Mouse (Mus musculus) embryonic facial prominence, embryonic 13.5 days (tissue): ENCODE results near the gene Tipin. TPM values are rescaled to one million over a fixed set of nuclear protein-coding genes. Genes with fewer than 3 reads are reported as not detected.
"Not testable (repeated sequence)": the region's sequence is repeated elsewhere in the genome, so short reads cannot be mapped to it uniquely, and the experiment has no call there.

Experiments used
- ATAC-seq: fragments of 200-750 bp; cut with Nextera tagmentation; 2 replicates; pipeline ENCODE4 v1.8.0; 2017; ENCODE audit warnings: low read depth; ENCODE audit not compliant: insufficient number of reproducible peaks, insufficient read depth, low FRiP score, low TSS enrichment
- H3K27ac ChIP-seq: fragments of 300-500 bp; sonication (generic); 2 replicates; pipeline ENCODE4 v1.5.1; 2015; ENCODE audit warnings: moderate library complexity, mild to moderate bottlenecking, inconsistent platforms
- H3K27me3 ChIP-seq: fragments of 300-500 bp; sonication (generic); 2 replicates; pipeline ENCODE4 v1.6.1; 2015; ENCODE audit warnings: mild to moderate bottlenecking, inconsistent platforms
- H3K36me3 ChIP-seq: fragments of 300-500 bp; sonication (generic); 2 replicates; pipeline ENCODE4 v1.6.1; 2015; ENCODE audit warnings: mild to moderate bottlenecking, inconsistent platforms
- H3K4me1 ChIP-seq: fragments of 300-500 bp; sonication (generic); 2 replicates; pipeline ENCODE4 v1.6.1; 2015; ENCODE audit warnings: inconsistent platforms
- H3K4me2 ChIP-seq: fragments of 300-500 bp; sonication (generic); 2 replicates; pipeline ENCODE4 v1.6.1; 2015; ENCODE audit warnings: moderate library complexity, mild to moderate bottlenecking, inconsistent platforms
- H3K4me3 ChIP-seq: fragments of 300-500 bp; sonication (generic); 2 replicates; pipeline ENCODE4 v1.5.1; 2015; ENCODE audit warnings: mild to moderate bottlenecking, inconsistent platforms
- H3K9ac ChIP-seq: fragments of 300-500 bp; sonication (generic); 2 replicates; pipeline ENCODE4 v1.6.1; 2015; ENCODE audit warnings: mild to moderate bottlenecking, inconsistent platforms
- H3K9me3 ChIP-seq: fragments of 300-500 bp; sonication (generic); 2 replicates; pipeline ENCODE4 v1.6.1; 2016; ENCODE audit warnings: inconsistent platforms
- WGBS: fragments of 180-500 bp; shearing (Covaris S2); methylation state at CpG from one replicate; pipeline ENCODE4 v1.1.7; 2015; ENCODE audit warnings: mixed read lengths; 5-methylcytosine and 5-hydroxymethylcytosine counted together
- polyA plus RNA-seq: library from polyadenylated mRNA; unstranded; fragments of >200 nt; fragmentation: Nextera tagmentation; extraction: Ambion mirVana; gene quantifications from 2 replicates; pipeline ENCODE4 v1.2.1, GENCODE M21; 2015

Tipin gene
- polyA plus RNA-seq, 1 experiment from 2014 or later: 245 TPM

DNA sequence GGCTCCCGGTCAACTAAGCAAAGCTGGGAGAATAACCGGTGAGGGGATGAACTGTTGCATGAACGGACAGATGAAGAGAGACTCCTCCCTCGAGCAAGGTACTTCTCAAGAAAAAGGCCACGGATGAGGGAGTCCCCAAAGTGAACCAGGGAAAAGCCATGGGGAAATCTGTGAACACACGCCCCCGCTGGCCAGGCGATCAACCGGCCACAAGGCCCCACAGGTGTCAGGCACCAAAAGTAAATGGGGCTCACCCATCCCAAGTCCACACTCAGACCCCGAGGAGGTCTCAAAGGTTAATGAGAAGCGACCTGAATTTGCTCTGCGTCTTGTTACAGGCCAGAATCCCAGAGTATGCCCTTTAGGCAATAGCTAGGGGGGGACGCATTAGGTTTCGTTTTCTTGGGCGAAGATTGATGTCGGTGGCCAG lies 28.8 kb upstream of the Tipin start:
- WGBS: under 1% methylated on average over 16 of the region's 16 CpGs
- ATAC-seq: no peak

DNA sequence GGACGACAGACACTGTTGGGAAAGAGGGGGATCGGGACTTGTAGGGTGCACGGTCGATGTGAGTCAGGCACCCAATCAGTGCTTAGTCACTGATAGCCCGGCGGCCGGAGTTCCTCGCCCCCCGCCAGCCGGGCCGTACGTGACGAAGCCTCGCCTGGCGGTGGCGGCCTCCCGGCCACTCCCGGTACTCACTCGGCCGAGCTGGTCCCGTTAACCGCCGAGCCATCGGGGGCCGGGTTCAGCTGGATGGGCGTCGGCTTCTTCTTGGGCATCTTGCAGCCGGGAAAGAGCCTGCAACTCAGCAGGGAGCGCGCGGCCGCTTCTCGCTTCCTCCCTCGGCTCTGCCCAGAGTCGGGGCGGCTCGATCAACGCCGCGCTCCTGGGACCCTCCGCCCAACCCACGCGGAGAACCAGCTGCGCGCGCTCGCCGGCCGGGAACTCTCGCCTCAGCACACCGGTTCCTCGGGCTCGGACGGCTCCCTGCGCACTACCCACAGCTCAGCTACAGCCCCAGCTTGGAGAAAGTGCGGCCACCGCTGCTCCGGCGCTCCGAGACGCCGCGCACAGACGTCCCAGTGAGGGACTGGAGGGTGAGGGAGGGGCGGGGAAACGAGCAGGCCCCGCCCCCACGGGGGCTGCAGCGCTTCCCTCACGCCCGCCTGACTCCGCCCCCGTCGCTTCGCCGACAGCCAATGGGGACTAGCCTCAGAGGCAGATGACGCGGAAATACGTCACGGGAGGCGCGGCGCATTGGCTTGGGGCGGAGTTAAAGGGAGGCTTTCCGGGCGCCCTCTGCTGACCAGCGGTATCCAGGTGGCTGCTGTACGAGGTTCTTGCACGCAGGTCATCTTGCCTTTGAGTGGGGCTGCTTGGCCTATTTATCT lies 28.1 kb upstream of the Tipin start, which contains the start of gene Map2k1:
Gene Map2k1 (minus strand): TSS at position 611 of the 884 bp plus-strand sequence.
- under 1% methylated on average over 89 of the region's 89 CpGs for WGBS
- Histone ChIP-seq H3K4me2 (peak within 1 kb of the TSS; percentile 89), H3K9me3 (no peaks in the 10 kb centered on the region), H3K27me3 (no peaks in the 10 kb centered on the region), H3K4me1 (peaks cover 24% of the 10 kb centered on the region), H3K27ac (peak within 1 kb of the TSS; percentile 96), H3K9ac (peak within 1 kb of the TSS; percentile 95), H3K4me3 (peak within 1 kb of the TSS; percentile 92), H3K36me3 (peaks cover 3% of the 10 kb centered on the region)
- peak; percentile 95 for ATAC-seq

More for the DNA sequence above, 28.8 kb upstream of the Tipin start:
- Histone ChIP-seq H3K4me3 (peak overlapping the region; percentile 92), H3K4me1 (peaks cover 24% of the 10 kb centered on the region), H3K36me3 (peaks cover 4% of the 10 kb centered on the region), H3K9me3 (no peaks in the 10 kb centered on the region), H3K27me3 (no peaks in the 10 kb centered on the region), H3K9ac (peak overlapping the region; percentile 95), H3K27ac (peak overlapping the region; percentile 96), H3K4me2 (peak overlapping the region; percentile 89)

GRCm38 (mm10) chr9:64255422-64255821 lies 26.0 kb upstream of the Tipin start:
- no peak for ATAC-seq
- H3K4me2 ChIP-seq: no peak overlapping the region
- H3K9me3 ChIP-seq: no peaks in the 10 kb centered on the region
- WGBS: 67% methylated on average over 3 of the region's 3 CpGs
- H3K36me3 ChIP-seq: no peaks in the 10 kb centered on the region
- no peaks in the 10 kb centered on the region for H3K27me3 ChIP-seq
- no peak overlapping the region for H3K9ac ChIP-seq
- H3K4me1 ChIP-seq: peaks cover 17% of the 10 kb centered on the region
- H3K27ac ChIP-seq: no peak overlapping the region
- H3K4me3 ChIP-seq: no peak overlapping the region

DNA sequence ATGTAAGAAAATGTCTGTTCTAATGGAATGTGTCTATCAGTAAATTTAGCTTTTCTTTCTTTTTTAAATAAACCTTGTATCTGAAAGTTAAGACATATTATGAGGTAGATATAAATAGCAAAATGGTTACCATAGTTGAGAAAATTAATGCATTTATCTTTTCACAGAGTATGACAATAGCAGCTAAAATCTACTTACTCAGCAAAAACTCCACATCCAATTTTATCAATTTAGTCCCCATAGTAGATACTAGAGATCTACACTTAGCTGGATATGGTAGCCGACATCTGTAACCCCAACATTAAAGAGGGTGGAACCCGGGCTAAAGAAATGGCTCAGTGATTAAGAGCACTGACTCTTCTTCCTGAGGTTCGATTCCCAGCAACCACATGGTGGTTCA lies 25.2 kb upstream of the Tipin start:
- Histone ChIP-seq H3K36me3 (no peaks in the 10 kb centered on the region), H3K27ac (no peak overlapping the region), H3K27me3 (no peaks in the 10 kb centered on the region), H3K9ac (no peak overlapping the region), H3K4me2 (no peak overlapping the region), H3K4me1 (peaks cover 13% of the 10 kb centered on the region), H3K4me3 (no peak overlapping the region), H3K9me3 (no peaks in the 10 kb centered on the region)
- 88% methylated on average over 3 of the region's 3 CpGs for WGBS
- no peak for ATAC-seq

DNA sequence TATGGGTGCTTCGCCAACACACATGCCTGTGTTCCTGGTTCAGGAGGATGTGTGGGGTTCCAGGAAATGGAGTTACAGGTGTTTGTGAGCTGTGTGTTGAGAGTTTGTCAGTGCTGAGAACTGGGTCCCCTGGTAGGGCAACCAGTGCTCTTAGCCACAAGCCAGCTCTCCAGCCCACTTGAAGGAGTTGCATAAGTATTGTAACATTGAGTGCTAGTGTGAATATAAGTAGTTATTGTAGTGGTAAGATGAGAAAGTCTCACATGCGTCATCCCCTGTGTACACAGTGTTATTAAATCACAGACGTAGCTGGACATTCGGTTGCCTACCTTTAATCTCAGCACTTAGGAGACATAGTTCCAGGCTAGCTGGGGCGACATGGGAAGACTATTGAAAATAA lies 21.5 kb upstream of the Tipin start:
- H3K4me1 ChIP-seq: no peaks in the 10 kb centered on the region
- no peak for ATAC-seq
- H3K27me3 ChIP-seq: no peaks in the 10 kb centered on the region
- no peak overlapping the region for H3K4me3 ChIP-seq
- no peaks in the 10 kb centered on the region for H3K9me3 ChIP-seq
- no peak overlapping the region for H3K4me2 ChIP-seq
- no peaks in the 10 kb centered on the region for H3K36me3 ChIP-seq
- H3K9ac ChIP-seq: no peak overlapping the region
- 88% methylated on average over 5 of the region's 5 CpGs for WGBS
- no peak overlapping the region for H3K27ac ChIP-seq

GRCm38 (mm10) chr9:64261023-64261422 lies 20.4 kb upstream of the Tipin start:
- no peak for ATAC-seq
- Histone ChIP-seq H3K9me3 (no peaks in the 10 kb centered on the region), H3K36me3 (no peaks in the 10 kb centered on the region), H3K4me1 (no peaks in the 10 kb centered on the region), H3K4me2 (no peak overlapping the region), H3K27me3 (no peaks in the 10 kb centered on the region), H3K9ac (no peak overlapping the region), H3K27ac (no peak overlapping the region), H3K4me3 (no peak overlapping the region)
- WGBS: 78% methylated on average over 4 of the region's 4 CpGs

GRCm38 (mm10) chr9:64264813-64265212 lies 16.6 kb upstream of the Tipin start:
- no peak overlapping the region for H3K4me2 ChIP-seq
- 51% methylated on average over 1 of the region's 1 CpGs for WGBS
- H3K4me3 ChIP-seq: no peak overlapping the region
- no peak overlapping the region for H3K9ac ChIP-seq
- H3K27me3 ChIP-seq: no peaks in the 10 kb centered on the region
- H3K36me3 ChIP-seq: no peaks in the 10 kb centered on the region
- H3K4me1 ChIP-seq: no peaks in the 10 kb centered on the region
- ATAC-seq: no peak
- no peak overlapping the region for H3K27ac ChIP-seq
- no peaks in the 10 kb centered on the region for H3K9me3 ChIP-seq

- H3K4me1 ChIP-seq: no peaks in the 10 kb centered on the region
- no peak overlapping the region for H3K27ac ChIP-seq
- 89% methylated on average over 1 of the region's 1 CpGs for WGBS
- ATAC-seq: no peak
- H3K4me2 ChIP-seq: no peak overlapping the region
- no peaks in the 10 kb centered on the region for H3K27me3 ChIP-seq
- no peak overlapping the region for H3K9ac ChIP-seq
- no peaks in the 10 kb centered on the region for H3K9me3 ChIP-seq
- H3K4me3 ChIP-seq: no peak overlapping the region
- no peaks in the 10 kb centered on the region for H3K36me3 ChIP-seq
Observed at GRCm38 (mm10) chr9:64267231-64267630, 14.2 kb upstream of the Tipin start.

DNA sequence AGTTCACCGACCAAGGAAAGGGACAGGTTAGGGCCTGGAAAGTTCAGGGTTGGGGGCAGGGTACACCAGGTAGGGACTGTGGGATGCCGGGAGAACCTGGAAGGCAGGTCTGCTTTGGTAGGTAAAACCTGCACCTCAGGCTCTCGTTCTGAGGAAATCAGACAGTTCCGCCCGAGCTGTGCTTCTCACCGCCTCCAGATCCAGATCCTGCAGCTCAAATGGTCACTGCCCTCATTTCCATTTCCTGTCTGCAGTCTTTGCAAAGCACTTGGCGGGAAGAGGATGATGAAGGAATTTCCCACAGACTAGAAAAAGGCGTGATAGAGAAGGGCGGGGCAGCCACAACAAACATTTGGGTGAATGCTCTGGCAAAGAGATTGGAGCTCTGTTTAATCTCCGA lies 13.2 kb upstream of the Tipin start:
- ATAC-seq: no peak
- Histone ChIP-seq H3K27me3 (no peaks in the 10 kb centered on the region), H3K27ac (no peak overlapping the region), H3K4me1 (no peaks in the 10 kb centered on the region), H3K4me3 (no peak overlapping the region), H3K9me3 (no peaks in the 10 kb centered on the region), H3K4me2 (no peak overlapping the region), H3K9ac (no peak overlapping the region), H3K36me3 (no peaks in the 10 kb centered on the region)
- WGBS: 81% methylated on average over 10 of the region's 10 CpGs

- H3K27ac ChIP-seq, H3K4me2 ChIP-seq, H3K36me3 ChIP-seq, H3K4me1 ChIP-seq, H3K27me3 ChIP-seq, H3K4me3 ChIP-seq, ATAC-seq, H3K9me3 ChIP-seq, H3K9ac ChIP-seq: not testable (repeated sequence)
- WGBS: 92% methylated on average over 8 of the region's 8 CpGs
Observed at GRCm38 (mm10) chr9:64268836-64269235, 12.5 kb upstream of the Tipin start.

GRCm38 (mm10) chr9:64271249-64271648 lies 10.1 kb upstream of the Tipin start:
- Histone ChIP-seq H3K4me3 (no peak overlapping the region), H3K9ac (no peak overlapping the region), H3K9me3 (no peaks in the 10 kb centered on the region), H3K27me3 (no peaks in the 10 kb centered on the region), H3K36me3 (no peaks in the 10 kb centered on the region), H3K4me1 (no peaks in the 10 kb centered on the region), H3K4me2 (no peak overlapping the region), H3K27ac (no peak overlapping the region)
- 65% methylated on average over 3 of the region's 3 CpGs for WGBS
- no peak for ATAC-seq

DNA sequence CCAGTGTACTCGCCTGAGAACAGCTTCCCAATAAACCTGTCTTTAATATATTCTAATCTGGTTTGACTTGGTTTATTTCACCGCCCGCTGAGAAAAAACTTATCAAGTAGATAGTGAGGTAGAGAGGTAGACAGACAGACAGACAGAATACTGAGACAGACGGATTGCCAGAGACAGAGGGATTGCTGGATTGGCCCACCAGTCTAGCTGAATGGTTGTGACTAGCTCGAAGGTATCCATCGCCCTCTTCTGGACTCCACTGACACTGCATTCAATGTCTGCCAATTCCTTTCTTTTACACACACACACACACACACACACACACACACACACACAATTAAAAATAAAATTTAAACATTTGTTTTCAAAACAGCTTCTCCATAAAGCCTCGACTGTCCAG lies 8.8 kb upstream of the Tipin start:
- 38% methylated on average over 7 of the region's 7 CpGs for WGBS
- no peaks in the 10 kb centered on the region for H3K36me3 ChIP-seq
- H3K27ac ChIP-seq: no peak overlapping the region
- H3K4me3 ChIP-seq: no peak overlapping the region
- no peak for ATAC-seq
- H3K4me1 ChIP-seq: no peaks in the 10 kb centered on the region
- no peaks in the 10 kb centered on the region for H3K9me3 ChIP-seq
- H3K4me2 ChIP-seq: no peak overlapping the region
- H3K27me3 ChIP-seq: no peaks in the 10 kb centered on the region
- H3K9ac ChIP-seq: no peak overlapping the region
